Mouse (Mus musculus) gastrocnemius, adult 2 months (tissue): Measurements from ENCODE around the gene Ppp1r1b. TPM values are rescaled to one million over a fixed set of nuclear protein-coding genes. Genes with fewer than 3 reads are reported as not detected.
"Not testable (repeated sequence)": the region's sequence is repeated elsewhere in the genome, so short reads cannot be mapped to it uniquely, and the experiment has no call there.

Experiments used
- DNase-seq: peaks from one replicate; pipeline ENCODE4 v3.0.0; 2022
- H3K27ac ChIP-seq: fragments of 200-600 bp; 2 replicates; pipeline ENCODE4 v1.8.1; 2022; ENCODE audit warnings: mild to moderate bottlenecking
- H3K4me3 ChIP-seq: fragments of 200-600 bp; 2 replicates; pipeline ENCODE4 v1.8.1; 2022; ENCODE audit warnings: mild to moderate bottlenecking, moderate library complexity
- CTCF ChIP-seq: fragments of 200-600 bp; IDR thresholded peaks from 2 replicates; pipeline ENCODE4 v1.8.1; 2022; ENCODE audit warnings: antibody characterized with exemption, mild to moderate bottlenecking, moderate library complexity
- intact Hi-C: fragments of 180-260 bp; cut with DNase I; formaldehyde crosslinking; loops from one replicate; pipeline ENCODE4 v1.15.1; 2025
- total RNA-seq, 2 experiments: library from RNA; stranded (reverse); gene quantifications; 2 replicates each; pipeline ENCODE4 v1.2.3; 2021

Gene Ppp1r1b
- total RNA-seq, 2 experiments from 2014 or later, result not detected

DNA sequence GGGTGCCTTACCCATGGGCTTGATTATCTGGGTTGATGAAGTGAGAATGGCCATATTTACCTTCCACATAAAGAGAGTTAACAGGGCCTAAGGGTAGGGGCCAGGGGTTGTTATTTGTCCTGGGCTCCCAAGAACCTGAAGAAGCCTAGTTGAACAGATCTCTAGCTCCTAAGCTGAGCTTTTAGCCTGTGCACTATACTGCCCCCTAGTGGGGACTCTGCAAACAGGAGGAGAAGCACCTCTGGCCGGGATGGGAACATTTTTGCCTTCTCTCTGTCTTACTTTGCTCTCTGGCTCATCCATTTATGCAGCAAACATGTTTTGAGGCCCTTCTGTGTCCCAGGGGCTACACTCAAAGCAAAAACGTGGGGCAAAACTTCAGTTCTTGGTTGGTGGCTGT lies 24.2 kb downstream of the Ppp1r1b start:
- intact Hi-C loops, result loop anchor here (10.0 kb wide), 1 partner anchor 332 kb away; the partner anchor contains the start of gene Csf3
- TF ChIP-seq CTCF, result peak; percentile 95
- peak; percentile 67 for DNase-seq
- Histone ChIP-seq H3K27ac (no peak overlapping the region), H3K4me3 (no peak overlapping the region)

DNA sequence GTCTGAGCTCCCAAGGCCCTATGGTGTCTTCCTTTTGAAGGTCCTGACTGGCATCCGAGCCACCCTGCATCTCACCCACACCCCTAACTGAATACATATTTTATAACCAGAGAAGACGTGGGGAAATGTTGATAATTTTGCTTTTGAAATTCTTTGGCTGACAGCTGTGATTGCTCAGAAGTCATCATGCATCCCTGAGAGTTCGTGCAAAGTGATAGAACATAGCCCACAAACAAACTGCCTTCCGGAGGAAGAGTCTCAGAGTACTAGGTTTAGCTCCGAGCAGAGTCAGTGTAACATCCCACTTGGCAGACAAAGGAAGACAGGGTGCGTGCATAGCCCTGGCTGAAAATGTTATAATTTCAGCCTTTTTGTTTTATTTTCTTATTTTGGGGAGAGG lies 25.0 kb downstream of the Ppp1r1b start:
- DNase-seq, result no peak
- Histone ChIP-seq H3K4me3 (no peak overlapping the region), H3K27ac (no peak overlapping the region)
- intact Hi-C loops, result loop anchor here (10.0 kb wide), 1 partner anchor 332 kb away; the partner anchor contains the start of gene Csf3
- TF ChIP-seq CTCF, result no peak

DNA sequence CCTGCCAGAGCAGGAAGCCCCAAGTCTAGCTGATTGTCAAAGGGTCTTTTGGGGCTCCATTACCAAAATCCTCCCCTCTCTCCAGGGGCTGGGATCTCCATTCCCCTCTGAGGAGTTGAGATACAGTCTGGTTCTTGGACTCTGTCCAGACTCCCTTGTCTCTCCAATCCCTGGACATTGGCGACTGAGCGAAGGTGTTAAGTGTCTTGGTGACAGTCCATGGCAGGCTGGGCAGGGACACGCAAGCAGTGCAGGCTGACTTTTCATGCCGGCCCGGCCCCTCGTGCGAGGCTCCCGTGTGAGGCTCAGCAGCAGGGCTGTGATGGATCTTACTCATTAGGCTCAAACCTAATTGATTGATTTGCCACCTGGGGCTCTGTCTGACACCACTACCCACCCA lies 26.1 kb downstream of the Ppp1r1b start:
- Histone ChIP-seq H3K4me3 (no peak overlapping the region), H3K27ac (peak overlapping the region; percentile 70)
- intact Hi-C loops, result loop anchor here (10.0 kb wide), 1 partner anchor 331 kb away; the partner anchor contains the start of gene Csf3
- no peak for TF ChIP-seq CTCF
- DNase-seq, result peak; percentile 75

DNA sequence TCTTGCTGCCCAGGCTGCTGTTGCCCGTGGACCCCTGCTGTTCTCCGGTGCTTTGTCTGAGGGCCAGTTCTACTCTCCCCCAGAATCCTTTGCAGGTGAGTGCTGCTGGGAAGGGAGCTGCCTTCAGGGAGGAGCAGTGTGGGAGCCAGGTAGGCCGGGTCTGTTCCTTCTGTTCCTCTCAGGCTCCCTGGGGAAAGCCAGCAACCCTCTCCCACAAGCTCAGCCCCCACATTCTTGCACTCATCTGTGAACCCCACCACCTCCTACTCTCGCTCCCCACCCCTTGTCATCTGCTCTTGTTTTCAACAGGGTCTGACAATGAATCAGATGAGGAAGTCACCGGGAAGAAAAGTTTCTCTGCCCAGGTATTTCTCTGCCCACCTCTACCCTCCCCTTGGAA lies 28.6 kb downstream of the Ppp1r1b start:
- Histone ChIP-seq H3K4me3 (no peak overlapping the region), H3K27ac (peak overlapping the region; percentile 93)
- no peak for DNase-seq
- intact Hi-C loops, result loop anchor here (5.0 to 10.0 kb wide), 2 partner anchors 328 to 396 kb away; partner anchors contain the start of gene Csf3
- TF ChIP-seq CTCF, result no peak

DNA sequence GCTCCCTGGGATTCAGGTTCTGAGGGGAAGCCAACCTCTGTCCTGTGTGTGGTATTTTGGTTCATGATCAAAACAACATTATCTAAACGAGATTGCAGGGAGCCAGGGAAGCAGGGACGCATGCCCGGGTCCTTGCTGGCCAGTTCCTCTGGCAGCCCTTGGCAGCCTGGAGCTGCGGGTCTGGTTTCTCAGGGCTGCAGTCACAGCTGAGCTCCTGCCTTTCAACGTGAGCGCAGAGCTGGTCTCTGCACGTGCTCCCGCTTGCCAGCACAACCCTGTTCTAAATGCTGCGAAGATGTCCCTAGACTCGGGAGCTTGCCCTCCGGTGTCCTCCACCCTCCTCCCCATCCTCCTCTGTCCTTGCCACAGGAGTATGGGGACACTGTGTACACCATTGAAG lies 29.6 kb downstream of the Ppp1r1b start:
- H3K27ac ChIP-seq, result peak overlapping the region; percentile 93
- intact Hi-C loops, result loop anchor here (5.0 to 10.0 kb wide), 2 partner anchors 327 to 395 kb away; partner anchors contain the start of gene Csf3

DNA sequence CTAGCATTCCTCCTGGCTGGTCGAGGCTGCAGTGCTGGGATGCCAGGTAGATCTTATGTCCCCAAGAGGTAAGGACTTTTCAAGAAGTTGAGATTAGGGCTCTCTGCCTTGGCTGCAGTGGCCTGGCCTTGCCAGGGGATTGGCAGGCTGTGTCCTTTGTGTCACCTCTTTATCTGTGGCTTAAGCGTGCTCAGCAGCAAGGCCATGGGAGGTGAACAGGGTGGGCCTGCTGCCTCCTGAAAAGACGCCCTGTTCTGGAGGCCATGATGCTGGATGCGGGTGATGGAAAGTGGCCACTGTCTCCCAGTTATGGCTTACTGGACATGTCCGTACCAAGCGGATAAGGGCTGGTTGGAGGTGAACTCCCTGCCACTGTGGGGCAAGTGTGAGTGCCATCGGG lies 31.2 kb downstream of the Ppp1r1b start:
- intact Hi-C loops, result loop anchor here (5.0 to 10.0 kb wide), 2 partner anchors 325 to 393 kb away; partner anchors contain the start of gene Csf3
- no peak for TF ChIP-seq CTCF
- Histone ChIP-seq H3K27ac (peak overlapping the region; percentile 93), H3K4me3 (no peak overlapping the region)
- DNase-seq, result no peak

More for the DNA sequence above, 29.6 kb downstream of the Ppp1r1b start:
- TF ChIP-seq CTCF, result no peak
- peak; percentile 89 for DNase-seq
- H3K4me3 ChIP-seq, result no peak overlapping the region; the same call in 1 of the 2 replicates

DNA sequence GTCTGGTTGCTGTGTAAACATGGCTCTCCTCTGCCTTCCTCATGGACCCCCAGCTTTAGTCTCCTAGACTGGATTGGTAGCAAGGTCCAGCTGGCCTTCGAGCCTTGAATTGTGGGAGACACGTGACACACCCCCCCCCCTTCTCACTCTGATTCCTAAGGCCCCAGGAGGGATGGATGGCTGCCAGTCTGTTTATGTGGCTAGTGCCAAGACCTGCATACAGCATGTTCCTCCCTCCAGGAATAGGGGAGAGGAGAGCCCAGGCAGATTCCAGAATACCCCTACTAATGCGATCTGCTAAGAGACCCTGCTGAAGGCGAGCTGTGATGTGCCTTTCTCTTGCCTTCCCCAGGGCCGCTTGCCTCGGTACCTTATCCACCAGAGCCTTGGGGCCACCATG lies 31.9 kb downstream of the Ppp1r1b start:
- peak overlapping the region; percentile 93 for H3K27ac ChIP-seq
- intact Hi-C loops, result no loop called here
- DNase-seq, result peak; percentile 62
- H3K4me3 ChIP-seq, result no peak overlapping the region
- TF ChIP-seq CTCF, result no peak

DNA sequence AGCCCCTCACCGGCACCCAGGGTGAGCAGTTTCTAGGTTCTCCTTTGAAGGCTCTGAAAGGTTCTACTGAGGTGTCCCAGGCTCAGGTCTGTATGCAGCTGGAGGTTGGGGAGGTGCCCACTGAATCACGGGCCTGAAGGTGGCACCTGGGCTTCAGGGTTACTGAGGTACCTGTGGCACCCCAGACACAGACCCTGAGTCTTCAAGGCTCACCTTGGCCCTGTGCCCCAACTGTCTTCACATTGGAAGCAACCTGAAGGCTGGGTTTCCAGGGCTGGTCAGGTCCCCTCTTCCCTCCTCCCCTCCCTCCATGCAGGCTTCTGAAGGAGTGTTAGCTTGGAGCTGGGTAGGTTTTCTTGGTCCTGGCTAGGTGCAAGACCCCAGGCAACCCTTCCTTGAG lies 33.4 kb downstream of the Ppp1r1b start:
- Histone ChIP-seq H3K4me3 (no peak overlapping the region), H3K27ac (peak overlapping the region; percentile 98)
- TF ChIP-seq CTCF, result no peak
- no peak for DNase-seq
- intact Hi-C loops, result no loop called here

DNA sequence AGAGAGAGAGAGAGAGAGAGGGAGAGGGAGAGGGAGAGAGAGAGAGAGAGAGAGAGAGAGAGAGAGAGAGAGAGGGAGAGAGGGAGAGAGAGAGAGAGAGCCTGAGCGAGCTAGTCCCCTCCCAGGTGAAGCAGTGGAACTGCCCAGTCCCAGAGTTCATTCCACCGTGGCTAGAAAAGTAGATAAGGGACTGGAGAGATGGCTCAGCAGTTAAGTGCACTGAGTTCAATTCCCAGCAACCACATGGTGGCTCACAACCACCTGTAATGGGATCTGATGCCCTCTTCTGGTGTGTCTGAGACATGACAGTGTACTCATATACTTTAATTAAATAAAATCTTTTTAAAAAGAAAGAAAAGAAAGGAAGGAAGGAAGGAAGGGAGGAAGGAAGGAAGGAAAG lies 34.2 kb downstream of the Ppp1r1b start:
- DNase-seq, intact Hi-C loops: not testable (repeated sequence)
- Histone ChIP-seq H3K27ac (peak overlapping the region; percentile 98), H3K4me3 (peak overlapping the region; percentile 58; the same call in 1 of the 2 replicates)
- peak; percentile 35; the same call in 1 of the 2 replicates for TF ChIP-seq CTCF

DNA sequence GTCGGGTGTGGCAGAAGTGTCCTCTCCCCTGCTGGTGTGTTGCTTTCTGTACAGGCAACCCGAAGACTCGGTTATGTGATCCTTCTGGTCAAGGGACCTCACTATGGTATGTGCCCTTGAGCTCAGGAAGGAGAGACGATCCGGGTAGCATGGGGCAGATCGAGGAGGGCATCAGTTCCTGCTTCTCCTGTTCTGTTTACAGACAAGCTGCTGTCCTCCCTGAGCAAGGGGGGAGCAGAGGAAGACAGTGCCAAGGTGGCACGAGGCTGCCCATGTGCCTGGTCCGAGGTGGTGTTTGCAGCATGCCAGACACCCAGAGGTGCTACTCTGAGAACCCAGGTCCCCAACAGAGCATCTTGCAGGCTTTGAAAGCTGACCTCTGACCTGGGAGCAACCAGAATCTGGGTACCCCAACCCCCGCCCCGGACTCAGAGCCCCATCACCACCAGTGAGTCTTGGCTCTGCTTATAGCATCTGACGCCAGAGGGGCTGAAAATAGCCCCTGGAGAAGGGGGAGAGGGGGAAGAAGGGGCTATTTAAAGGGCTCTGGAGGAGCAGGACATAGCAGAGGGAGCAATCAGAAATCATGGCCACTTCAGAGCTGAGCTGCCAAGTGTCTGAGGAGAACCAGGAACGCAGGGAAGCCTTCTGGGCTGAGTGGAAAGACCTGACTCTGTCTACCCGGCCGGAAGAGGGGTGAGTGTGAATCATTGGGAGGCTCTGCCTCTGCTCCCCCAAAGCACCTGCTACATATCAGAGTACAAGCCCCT lies 35.2 kb downstream of the Ppp1r1b start, which contains the start of gene Tcap:
Tcap (plus strand) TSS at position 551 of the 770 bp plus-strand sequence.
- intact Hi-C loops, result no loop called here
- peak; percentile 87 for DNase-seq
- TF ChIP-seq CTCF, result peak; percentile 23; the same call in 1 of the 2 replicates
- H3K4me3 ChIP-seq, result peak within 1 kb of the TSS; percentile 88
- peak within 1 kb of the TSS; percentile 98 for H3K27ac ChIP-seq

DNA sequence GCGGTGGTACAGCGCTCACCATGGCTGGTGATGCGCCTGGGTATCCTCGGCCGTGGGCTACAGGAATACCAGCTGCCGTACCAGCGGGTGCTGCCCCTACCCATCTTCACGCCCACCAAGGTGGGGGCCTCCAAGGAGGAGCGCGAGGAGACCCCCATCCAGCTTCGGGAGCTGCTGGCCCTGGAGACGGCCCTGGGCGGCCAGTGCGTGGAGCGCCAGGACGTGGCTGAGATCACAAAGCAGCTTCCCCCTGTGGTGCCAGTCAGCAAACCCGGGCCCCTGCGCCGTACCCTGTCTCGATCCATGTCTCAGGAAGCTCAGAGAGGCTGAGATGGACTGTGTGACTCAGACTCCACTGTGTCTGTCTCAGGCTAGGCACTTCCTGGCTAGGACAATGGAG lies 36.0 kb downstream of the Ppp1r1b start:
- DNase-seq, result peak; percentile 59
- Histone ChIP-seq H3K27ac (peak overlapping the region; percentile 98), H3K4me3 (peak overlapping the region; percentile 88)
- no peak for TF ChIP-seq CTCF
- intact Hi-C loops, result no loop called here

DNA sequence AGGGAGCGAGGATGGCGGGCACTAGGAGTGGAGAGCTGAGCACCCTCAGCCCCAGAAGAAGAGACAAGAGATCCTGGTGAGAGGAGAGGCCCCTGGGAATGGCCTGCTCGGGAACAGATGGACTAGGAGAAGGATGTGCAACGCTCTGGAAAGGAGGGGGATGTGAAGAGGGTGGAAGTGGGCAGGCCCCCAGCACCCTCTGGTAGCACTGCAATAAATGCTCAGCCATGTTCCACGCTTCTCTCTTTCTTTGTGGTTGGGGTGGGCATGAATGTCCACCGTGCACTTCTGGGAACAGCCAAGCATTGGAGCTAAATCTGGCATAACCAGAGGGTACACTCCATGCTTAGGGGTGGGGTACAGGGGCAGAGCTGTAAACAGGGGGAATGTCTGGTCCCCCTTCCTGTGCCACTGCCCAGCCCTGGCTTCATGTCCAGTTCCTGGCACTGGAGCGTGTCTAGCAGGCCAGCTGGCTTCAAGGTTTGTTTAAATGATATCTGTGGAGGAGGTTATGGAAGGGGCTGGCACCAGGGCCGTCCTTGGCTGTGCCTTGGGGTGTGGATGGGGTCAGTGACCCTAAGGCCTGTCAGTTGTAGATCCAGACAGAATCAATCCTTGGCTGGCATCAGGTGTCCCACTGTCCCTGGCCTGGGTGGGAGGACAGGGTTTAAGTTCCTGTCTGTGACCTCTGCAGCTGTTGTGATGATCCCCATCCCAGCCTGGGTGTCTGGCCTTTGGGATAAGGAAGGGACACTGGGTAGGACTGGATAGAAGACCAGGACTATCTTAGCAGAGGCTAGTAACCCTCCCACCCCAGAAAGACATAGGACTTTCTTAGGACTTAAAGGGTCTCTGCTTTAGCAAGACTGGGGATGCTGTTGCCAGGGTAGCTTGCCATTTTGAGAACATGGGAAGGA lies 36.8 kb downstream of the Ppp1r1b start:
- TF ChIP-seq CTCF, result no peak
- peak; percentile 91 for DNase-seq
- peak overlapping the region; percentile 88 for H3K4me3 ChIP-seq
- intact Hi-C loops, result no loop called here
- H3K27ac ChIP-seq, result peak overlapping the region; percentile 98
